Mouse (Mus musculus): ENCODE measurements at regions not wholly inside any gene's neighbourhood (a gene's known extent, or its start where the extent isn't known, plus 50 kb on each side); places are given as distances from the start of the nearest gene placed in this dataset.

DNA sequence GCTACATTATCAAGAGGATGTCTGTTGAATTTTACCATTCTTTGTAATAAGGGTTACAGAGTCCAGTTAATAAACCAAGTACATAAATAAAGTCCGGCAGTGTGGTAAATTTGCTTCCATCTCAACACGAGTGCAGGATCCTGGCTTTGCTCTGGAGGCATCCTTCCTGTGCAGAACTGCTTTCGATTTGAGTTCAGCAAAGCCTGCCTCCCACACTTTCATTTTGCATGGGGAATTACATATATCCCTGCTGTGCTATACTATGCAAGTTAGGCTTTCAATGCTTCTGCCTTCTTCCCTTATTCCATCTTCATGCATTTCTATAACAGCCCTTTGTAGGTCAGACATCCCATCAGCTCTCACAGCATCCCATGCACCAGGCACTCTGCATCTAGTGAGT lies 564.4 kb downstream of the Actr3 start:
- TF ChIP-seq CTCF (IDR thresholded peaks at IDR 0.05), result no peak
- TF ChIP-seq POLR2A (IDR thresholded peaks at IDR 0.05; ENCODE audit: insufficient read depth, low read depth, low read length), result no peak
- TF ChIP-seq EP300 (IDR thresholded peaks at IDR 0.05; ENCODE audit: insufficient read depth, low read depth, low read length), result no peak
